Mouse (Mus musculus) ZHBTc4 (cell line): ENCODE measurements at regions not wholly inside any gene's neighbourhood (a gene's known extent, or its start where the extent isn't known, plus 50 kb on each side); places are given as distances from the start of the nearest gene placed in this dataset.

Experiments used
- DNase-seq: peaks from one replicate; pipeline ENCODE4 v3.0.0-alpha.2; 2011; ENCODE audit warnings: low read depth, low spot score

- peak; percentile 58 for DNase-seq
Observed at GRCm38 (mm10) chr9:117863944-117864343, 176.4 kb upstream of the Azi2 start.

GRCm38 (mm10) chr9:117863318-117863717, 177.0 kb upstream of the Azi2 start:
- no peak for DNase-seq

- DNase-seq, result no peak
Observed at GRCm38 (mm10) chr9:117859580-117860045, 180.7 kb upstream of the Azi2 start.

- no peak for DNase-seq
Observed at GRCm38 (mm10) chr9:117843531-117843930, 196.8 kb upstream of the Azi2 start.

- no peak for DNase-seq
Observed at GRCm38 (mm10) chr9:117836696-117837380, 203.5 kb upstream of the Azi2 start.

GRCm38 (mm10) chr9:117833586-117833985, 203.9 kb upstream of the Rbms3 start:
- DNase-seq, result no peak

- DNase-seq, result no peak
Observed at GRCm38 (mm10) chr9:117814661-117815060, 184.9 kb upstream of the Rbms3 start.

- no peak for DNase-seq
Observed at GRCm38 (mm10) chr9:117813216-117813615, 183.5 kb upstream of the Rbms3 start.

- peak; percentile 9 for DNase-seq
Observed at GRCm38 (mm10) chr9:117805812-117806211, 176.1 kb upstream of the Rbms3 start.

- no peak for DNase-seq
Observed at GRCm38 (mm10) chr9:117784186-117784591, 154.5 kb upstream of the Rbms3 start.

- DNase-seq, result no peak
Observed at GRCm38 (mm10) chr9:117754651-117755050, 124.9 kb upstream of the Rbms3 start.

GRCm38 (mm10) chr9:117753466-117753865, 123.8 kb upstream of the Rbms3 start:
- DNase-seq, result no peak

GRCm38 (mm10) chr9:117744906-117745305, 115.2 kb upstream of the Rbms3 start:
- DNase-seq, result no peak

- no peak for DNase-seq
Observed at GRCm38 (mm10) chr9:117729366-117729765, 99.7 kb upstream of the Rbms3 start.

- no peak for DNase-seq
Observed at GRCm38 (mm10) chr9:117720161-117720598, 90.5 kb upstream of the Rbms3 start.

GRCm38 (mm10) chr9:117717346-117717745, 87.6 kb upstream of the Rbms3 start:
- no peak for DNase-seq

- DNase-seq, result no peak
Observed at GRCm38 (mm10) chr9:117716476-117716875, 86.8 kb upstream of the Rbms3 start.

- DNase-seq, result no peak
Observed at GRCm38 (mm10) chr9:117714741-117715675, 85.3 kb upstream of the Rbms3 start.

GRCm38 (mm10) chr9:117713121-117713520, 83.4 kb upstream of the Rbms3 start:
- no peak for DNase-seq

GRCm38 (mm10) chr9:117711793-117712192, 82.1 kb upstream of the Rbms3 start:
- DNase-seq, result no peak

- no peak for DNase-seq
Observed at GRCm38 (mm10) chr9:117710966-117711365, 81.3 kb upstream of the Rbms3 start.

GRCm38 (mm10) chr9:117709677-117710076, 80.0 kb upstream of the Rbms3 start:
- no peak for DNase-seq

- no peak for DNase-seq
Observed at GRCm38 (mm10) chr9:117693001-117693400, 63.3 kb upstream of the Rbms3 start.
